Mouse (Mus musculus) lung, embryonic 15.5 days (tissue): ENCODE data around the gene Cdc42se2. TPM values are rescaled to one million over a fixed set of nuclear protein-coding genes. Genes with fewer than 3 reads are reported as not detected.

Experiments
- ATAC-seq: fragments of 200-750 bp; cut with Nextera tagmentation; 2 replicates; pipeline ENCODE4 v1.8.0; 2017; ENCODE audit warnings: moderate number of reproducible peaks, borderline replicate concordance; ENCODE audit not compliant: low FRiP score, low TSS enrichment; ENCODE audit errors: extremely low read depth
- H3K27ac ChIP-seq: fragments of 300-500 bp; sonication (generic); 2 replicates; pipeline ENCODE4 v1.5.1; 2015; ENCODE audit warnings: moderate library complexity, mild to moderate bottlenecking, inconsistent platforms
- H3K27me3 ChIP-seq: fragments of 300-500 bp; sonication (generic); 2 replicates; pipeline ENCODE4 v1.6.1; 2015; ENCODE audit warnings: inconsistent platforms
- H3K36me3 ChIP-seq: fragments of 300-500 bp; sonication (generic); 2 replicates; pipeline ENCODE4 v1.6.1; 2015; ENCODE audit warnings: inconsistent platforms
- H3K4me1 ChIP-seq: fragments of 300-500 bp; sonication (generic); 2 replicates; pipeline ENCODE4 v1.6.1; 2015; ENCODE audit warnings: inconsistent platforms
- H3K4me2 ChIP-seq: fragments of 300-500 bp; sonication (generic); 2 replicates; pipeline ENCODE4 v1.6.1; 2015; ENCODE audit warnings: inconsistent platforms, mild to moderate bottlenecking, moderate library complexity
- H3K4me3 ChIP-seq: fragments of 300-500 bp; sonication (generic); 2 replicates; pipeline ENCODE4 v1.5.1; 2015; ENCODE audit warnings: mild to moderate bottlenecking, inconsistent platforms
- H3K9ac ChIP-seq: fragments of 300-500 bp; sonication (generic); 2 replicates; pipeline ENCODE4 v1.6.1; 2015; ENCODE audit warnings: inconsistent platforms
- H3K9me3 ChIP-seq: fragments of 300-500 bp; sonication (generic); 2 replicates; pipeline ENCODE4 v1.6.1; 2016; ENCODE audit warnings: inconsistent platforms
- WGBS: fragments of 180-500 bp; shearing (Covaris S2); methylation state at CpG from one replicate; pipeline ENCODE4 v1.1.7; 2015; 5-methylcytosine and 5-hydroxymethylcytosine counted together
- polyA plus RNA-seq: library from polyadenylated mRNA; unstranded; fragments of >200 nt; fragmentation: Nextera tagmentation; extraction: Ambion mirVana; gene quantifications from 2 replicates; pipeline ENCODE4 v1.2.1, GENCODE M21; 2015

Gene Cdc42se2
- polyA plus RNA-seq, 1 experiment from 2014 or later, result 74.8 TPM

GRCm38 (mm10) chr11:54786858-54787487 is 502 bp downstream of the Cdc42se2 start:
- ATAC-seq, result peak; percentile 24
- under 1% methylated on average over 54 of the region's 54 CpGs for WGBS
- no peaks in the 10 kb centered on the region for H3K9me3 ChIP-seq
- H3K4me3 ChIP-seq, result peak overlapping the region; percentile 95
- H3K27ac ChIP-seq, result peak overlapping the region; percentile 99
- H3K36me3 ChIP-seq, result no peaks in the 10 kb centered on the region
- H3K9ac ChIP-seq, result peak overlapping the region; percentile 92
- H3K4me1 ChIP-seq, result peaks cover 7% of the 10 kb centered on the region
- H3K27me3 ChIP-seq, result no peaks in the 10 kb centered on the region; the same call in 1 of the 2 replicates
- H3K4me2 ChIP-seq, result peak overlapping the region; percentile 81

- no peak for ATAC-seq
- peaks cover 7% of the 10 kb centered on the region for H3K4me1 ChIP-seq
- H3K27me3 ChIP-seq, result no peaks in the 10 kb centered on the region
- no peak overlapping the region for H3K9ac ChIP-seq
- WGBS, result 86% methylated on average over 3 of the region's 3 CpGs
- no peak overlapping the region for H3K27ac ChIP-seq
- no peaks in the 10 kb centered on the region for H3K36me3 ChIP-seq
- no peaks in the 10 kb centered on the region for H3K9me3 ChIP-seq
- no peak overlapping the region for H3K4me3 ChIP-seq
- 0 out of 2 replicates have a peak overlapping the region, but pooled peaks have one; percentile 81 for H3K4me2 ChIP-seq
Observed at GRCm38 (mm10) chr11:54785566-54785965, 1.9 kb downstream of the Cdc42se2 start.

- 83% methylated on average over 3 of the region's 3 CpGs for WGBS
- H3K4me2 ChIP-seq, result no peak overlapping the region
- no peak for ATAC-seq
- H3K4me1 ChIP-seq, result peaks cover 7% of the 10 kb centered on the region
- H3K36me3 ChIP-seq, result no peaks in the 10 kb centered on the region
- no peak overlapping the region for H3K27ac ChIP-seq
- no peaks in the 10 kb centered on the region for H3K27me3 ChIP-seq
- no peaks in the 10 kb centered on the region for H3K9me3 ChIP-seq
- H3K9ac ChIP-seq, result no peak overlapping the region
- no peak overlapping the region for H3K4me3 ChIP-seq
Observed at GRCm38 (mm10) chr11:54784436-54784835, 3.0 kb downstream of the Cdc42se2 start.

GRCm38 (mm10) chr11:54782253-54782652 is 5.2 kb downstream of the Cdc42se2 start:
- WGBS, result 72% methylated on average over 6 of the region's 6 CpGs
- no peaks in the 10 kb centered on the region for H3K9me3 ChIP-seq
- no peak overlapping the region for H3K4me2 ChIP-seq
- H3K27ac ChIP-seq, result no peak overlapping the region
- no peak overlapping the region for H3K4me3 ChIP-seq
- ATAC-seq, result no peak
- H3K36me3 ChIP-seq, result no peaks in the 10 kb centered on the region
- no peaks in the 10 kb centered on the region for H3K27me3 ChIP-seq
- H3K4me1 ChIP-seq, result peaks cover 16% of the 10 kb centered on the region
- H3K9ac ChIP-seq, result no peak overlapping the region

- Histone ChIP-seq H3K4me1 (peaks cover 26% of the 10 kb centered on the region), H3K4me2 (no peak overlapping the region), H3K9ac (no peak overlapping the region), H3K27ac (no peak overlapping the region), H3K4me3 (no peak overlapping the region), H3K36me3 (no peaks in the 10 kb centered on the region), H3K9me3 (no peaks in the 10 kb centered on the region), H3K27me3 (no peaks in the 10 kb centered on the region)
- no peak for ATAC-seq
- WGBS, result 83% methylated on average over 1 of the region's 1 CpGs
Observed at GRCm38 (mm10) chr11:54779946-54780345, 7.5 kb downstream of the Cdc42se2 start.

GRCm38 (mm10) chr11:54778131-54778844 is 9.2 kb downstream of the Cdc42se2 start:
- Histone ChIP-seq H3K4me1 (peaks cover 30% of the 10 kb centered on the region), H3K36me3 (no peaks in the 10 kb centered on the region), H3K9ac (no peak overlapping the region), H3K27me3 (no peaks in the 10 kb centered on the region), H3K9me3 (no peaks in the 10 kb centered on the region), H3K27ac (no peak overlapping the region), H3K4me3 (no peak overlapping the region), H3K4me2 (no peak overlapping the region)
- 60% methylated on average over 1 of the region's 1 CpGs for WGBS
- ATAC-seq, result no peak

GRCm38 (mm10) chr11:54777387-54778130 is 9.9 kb downstream of the Cdc42se2 start:
- 55% methylated on average over 6 of the region's 6 CpGs for WGBS
- H3K36me3 ChIP-seq, result no peaks in the 10 kb centered on the region
- no peaks in the 10 kb centered on the region for H3K27me3 ChIP-seq
- no peak overlapping the region for H3K27ac ChIP-seq
- ATAC-seq, result no peak
- no peaks in the 10 kb centered on the region for H3K9me3 ChIP-seq
- H3K4me2 ChIP-seq, result no peak overlapping the region
- H3K4me3 ChIP-seq, result no peak overlapping the region
- peaks cover 30% of the 10 kb centered on the region for H3K4me1 ChIP-seq
- no peak overlapping the region for H3K9ac ChIP-seq

GRCm38 (mm10) chr11:54776735-54777333 is 10.6 kb downstream of the Cdc42se2 start:
- H3K9me3 ChIP-seq, result no peaks in the 10 kb centered on the region
- H3K27ac ChIP-seq, result no peak overlapping the region
- H3K4me2 ChIP-seq, result no peak overlapping the region
- no peak overlapping the region for H3K4me3 ChIP-seq
- H3K4me1 ChIP-seq, result peaks cover 30% of the 10 kb centered on the region
- H3K9ac ChIP-seq, result no peak overlapping the region
- 52% methylated on average over 4 of the region's 4 CpGs for WGBS
- ATAC-seq, result no peak
- no peaks in the 10 kb centered on the region for H3K36me3 ChIP-seq
- H3K27me3 ChIP-seq, result no peaks in the 10 kb centered on the region

- Histone ChIP-seq H3K27ac (0 out of 2 replicates have a peak overlapping the region, but pooled peaks have one; percentile 42), H3K9ac (no peak overlapping the region), H3K9me3 (no peaks in the 10 kb centered on the region), H3K27me3 (no peaks in the 10 kb centered on the region), H3K36me3 (no peaks in the 10 kb centered on the region), H3K4me3 (no peak overlapping the region), H3K4me2 (no peak overlapping the region), H3K4me1 (peaks cover 30% of the 10 kb centered on the region)
- 64% methylated on average over 2 of the region's 2 CpGs for WGBS
- ATAC-seq, result no peak
Observed at GRCm38 (mm10) chr11:54776367-54776701, 11.1 kb downstream of the Cdc42se2 start.

GRCm38 (mm10) chr11:54775628-54776366 is 11.7 kb downstream of the Cdc42se2 start:
- H3K4me2 ChIP-seq, result no peak overlapping the region

More at GRCm38 (mm10) chr11:54775628-54776366, 11.7 kb downstream of the Cdc42se2 start:
- Histone ChIP-seq H3K36me3 (no peaks in the 10 kb centered on the region), H3K9ac (no peak overlapping the region), H3K27ac (peak overlapping the region; percentile 42; the same call in 1 of the 2 replicates), H3K4me1 (peaks cover 30% of the 10 kb centered on the region), H3K4me3 (no peak overlapping the region), H3K27me3 (no peaks in the 10 kb centered on the region), H3K9me3 (no peaks in the 10 kb centered on the region)
- no peak for ATAC-seq
- WGBS, result 61% methylated on average over 4 of the region's 4 CpGs
